Mouse (Mus musculus) yolk sac, embryonic 10.5 days (tissue): ENCODE measurements around the gene Fnbp1l.

Source experiments
- DNase-seq: peaks from one replicate; pipeline ENCODE4 v3.0.0-alpha.2; 2017; ENCODE audit warnings: low spot score

Gene Fnbp1l

DNA sequence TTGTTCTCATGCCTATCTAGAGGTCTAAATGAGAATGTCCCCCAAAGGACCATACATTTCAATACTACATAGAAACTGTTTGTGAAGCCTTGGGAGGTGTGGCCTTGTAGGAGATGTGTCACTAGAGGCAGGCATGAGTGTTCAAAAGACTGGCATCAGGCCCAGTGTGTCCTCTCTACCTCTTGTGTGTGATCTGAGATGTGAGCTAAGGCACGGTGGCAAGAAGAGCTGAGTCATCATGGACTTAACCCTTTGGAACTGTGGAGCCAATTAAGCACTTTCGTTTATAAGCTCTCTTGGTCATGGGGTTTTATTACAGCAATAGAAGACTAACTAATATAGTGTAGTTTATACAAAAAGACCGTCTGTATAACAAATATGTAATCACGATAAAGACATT, 16.3 kb downstream of the Fnbp1l start:
- DNase-seq = no peak

GRCm38 (mm10) chr3:122602370-122602769, 17.1 kb downstream of the Fnbp1l start:
- no peak for DNase-seq

GRCm38 (mm10) chr3:122599291-122599690, 20.2 kb downstream of the Fnbp1l start:
- no peak for DNase-seq

GRCm38 (mm10) chr3:122590804-122591203, 28.7 kb downstream of the Fnbp1l start:
- DNase-seq = no peak

DNA sequence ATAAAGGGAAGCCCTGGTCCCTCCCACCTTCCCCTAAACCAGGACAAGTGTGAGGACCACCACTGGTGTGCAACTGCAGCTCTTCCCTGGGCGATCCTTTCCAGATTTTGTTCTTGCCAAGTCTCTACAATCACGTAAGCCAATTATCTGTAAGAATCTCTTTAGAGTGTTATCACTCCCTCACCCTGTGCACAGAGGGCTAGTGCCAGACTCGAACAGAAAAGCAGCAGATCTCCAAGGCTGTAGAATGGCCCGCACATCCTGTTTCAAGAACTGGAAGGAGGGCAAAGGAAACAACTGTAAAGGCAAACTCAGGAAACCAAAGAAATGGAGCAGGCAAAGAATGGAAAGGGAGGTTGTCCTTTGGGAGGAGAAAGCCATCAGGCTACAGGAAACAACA, 29.2 kb downstream of the Fnbp1l start:
- DNase-seq = peak; percentile 18

GRCm38 (mm10) chr3:122586918-122587641, 32.4 kb downstream of the Fnbp1l start:
- DNase-seq = no peak

DNA sequence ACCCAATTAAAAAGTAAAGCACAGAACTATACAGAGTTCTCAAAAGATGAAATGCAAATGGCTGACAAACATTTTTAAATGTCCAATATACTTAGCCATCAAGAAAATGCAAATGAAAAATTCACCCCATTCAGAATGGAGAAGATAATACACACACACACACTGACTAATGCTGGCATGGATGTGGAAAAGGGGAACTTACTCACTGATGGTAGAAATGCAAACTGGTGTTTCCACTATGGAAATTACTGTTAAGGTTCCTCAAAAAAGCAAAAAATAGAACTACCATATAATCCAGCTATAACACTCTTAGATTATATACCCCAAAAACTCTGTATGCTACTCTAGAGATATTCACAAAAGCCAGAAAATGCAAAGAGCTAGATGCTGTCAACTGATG, 42.2 kb downstream of the Fnbp1l start:
- DNase-seq = no peak

- no peak for DNase-seq
These were observed 44.6 kb downstream of the Fnbp1l start for GRCm38 (mm10) chr3:122574921-122575320.

DNA sequence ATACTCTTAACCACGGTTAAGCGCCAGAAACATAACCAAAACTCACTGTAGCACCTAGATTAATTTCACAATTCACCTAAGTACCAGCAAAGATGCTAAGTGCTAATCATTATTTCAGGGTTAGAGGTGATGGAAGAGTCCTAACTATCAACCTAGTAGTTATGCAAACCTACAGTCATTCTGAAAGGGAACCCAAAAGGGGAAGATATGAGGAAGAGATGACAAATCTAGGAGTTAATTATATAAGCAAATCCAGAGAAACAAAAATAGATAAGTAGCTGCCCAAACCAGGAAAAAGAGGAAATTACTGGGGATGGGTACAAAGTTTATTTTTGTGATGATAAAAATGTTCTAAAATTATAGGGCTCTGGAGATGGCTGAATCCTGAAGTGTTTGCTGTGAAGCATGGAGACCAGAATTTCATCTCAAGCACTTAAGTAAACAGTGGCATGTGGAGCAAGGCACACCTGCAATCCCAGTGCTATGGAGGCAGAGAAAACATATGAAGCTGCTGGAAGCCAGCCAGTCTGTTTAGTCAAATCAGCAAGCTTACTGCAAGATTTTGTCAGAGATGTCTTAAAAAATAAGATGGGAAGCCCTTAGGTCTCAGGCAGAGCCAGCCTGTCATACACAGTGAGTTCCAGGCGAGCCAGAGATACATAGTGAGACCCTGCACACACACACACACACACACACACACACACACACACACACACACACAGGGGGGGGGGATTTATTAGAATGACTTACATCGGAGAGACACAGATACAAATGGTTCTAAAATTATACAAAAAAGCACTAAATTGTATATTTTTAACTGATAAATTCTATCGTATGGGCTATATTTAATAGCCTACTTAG, 45.9 kb downstream of the Fnbp1l start:
- no peak for DNase-seq

GRCm38 (mm10) chr3:122566549-122566948, 53.0 kb downstream of the Fnbp1l start:
- DNase-seq = no peak

DNA sequence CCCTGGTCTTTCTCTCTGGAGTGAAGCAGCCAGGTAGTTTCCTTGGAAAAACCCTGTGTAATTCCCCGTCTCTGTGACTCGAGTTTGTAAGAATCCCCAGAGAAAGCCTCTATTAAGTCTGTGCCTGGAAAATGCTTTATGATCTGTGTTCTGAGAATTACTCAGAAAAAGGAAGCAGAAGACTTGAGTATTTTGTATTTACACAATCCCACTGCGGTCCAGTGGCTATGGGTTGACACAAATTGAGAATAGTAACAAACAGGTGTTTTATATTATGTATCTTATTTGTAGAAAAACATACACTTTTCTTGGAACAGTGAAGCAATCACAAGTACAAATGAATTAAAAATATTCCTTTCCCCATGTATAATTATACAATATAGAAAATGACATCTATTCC, 53.4 kb downstream of the Fnbp1l start:
- DNase-seq = no peak

DNA sequence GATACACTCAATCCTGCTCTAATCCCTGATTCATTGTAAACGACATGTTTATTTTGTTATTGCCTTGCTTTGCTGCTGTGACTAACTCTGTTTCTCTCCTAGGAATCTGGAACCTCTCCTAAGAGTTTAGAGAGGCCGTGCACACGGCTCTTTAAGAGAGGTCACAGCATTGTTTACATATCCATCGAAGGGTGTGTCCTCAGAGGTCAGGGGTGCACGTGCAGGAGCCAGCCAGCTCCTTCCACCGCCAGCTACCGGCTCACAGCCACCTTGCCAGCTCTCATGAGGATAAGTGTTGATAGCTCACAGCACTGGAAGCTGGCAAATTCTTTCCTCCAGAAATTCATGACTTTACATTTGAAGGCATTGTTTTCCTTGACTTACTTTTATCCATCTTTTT, 54.2 kb downstream of the Fnbp1l start:
- peak; percentile 74 for DNase-seq

DNA sequence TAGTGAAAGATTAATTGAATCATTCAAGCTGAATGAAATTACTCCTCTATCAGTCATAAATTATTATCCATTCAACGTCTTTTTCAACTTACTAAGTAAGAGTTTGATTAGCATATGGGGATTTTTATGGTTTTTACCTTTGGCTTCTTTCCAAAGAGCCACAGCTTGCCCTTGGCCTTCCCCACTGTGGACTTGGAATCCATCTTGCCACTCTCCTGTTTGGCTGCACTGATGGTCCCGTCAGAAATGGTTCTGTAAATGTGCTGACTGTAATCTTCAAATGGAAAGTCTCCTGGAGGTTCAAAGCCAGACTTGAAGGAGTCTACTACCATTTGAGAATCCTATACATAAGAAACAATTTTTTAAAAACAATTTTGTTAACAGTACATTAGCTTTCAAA, 61.7 kb downstream of the Fnbp1l start:
- no peak for DNase-seq

- no peak for DNase-seq
These were observed 68.3 kb downstream of the Fnbp1l start for GRCm38 (mm10) chr3:122551174-122551573.

GRCm38 (mm10) chr3:122547469-122547868, 72.0 kb downstream of the Fnbp1l start:
- DNase-seq = no peak

- DNase-seq = no peak
These were observed 74.2 kb downstream of the Fnbp1l start for GRCm38 (mm10) chr3:122545346-122545745.

- DNase-seq = no peak
These were observed 78.6 kb downstream of the Fnbp1l start for GRCm38 (mm10) chr3:122540918-122541317.

- no peak for DNase-seq
These were observed 79.4 kb downstream of the Fnbp1l start for GRCm38 (mm10) chr3:122539961-122540690.

DNA sequence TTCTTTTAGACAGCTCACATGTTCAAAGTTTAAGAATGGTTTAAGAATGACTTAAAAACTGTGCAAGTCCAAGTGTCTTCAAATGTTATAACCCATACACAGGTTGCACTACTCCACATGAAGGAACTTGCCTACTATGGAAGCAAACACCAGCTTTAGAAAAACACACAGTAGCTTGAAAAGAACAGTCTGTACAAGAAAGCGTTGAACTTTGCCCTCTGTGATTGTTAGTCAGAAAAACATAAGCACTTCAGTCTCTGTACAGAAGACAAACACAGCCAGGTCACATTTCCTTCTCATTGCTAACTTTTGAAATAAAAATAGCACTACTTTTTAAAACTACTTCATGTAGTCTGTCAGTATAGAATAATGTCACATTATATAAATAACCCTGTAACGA, 80.7 kb downstream of the Fnbp1l start:
- DNase-seq = no peak

DNA sequence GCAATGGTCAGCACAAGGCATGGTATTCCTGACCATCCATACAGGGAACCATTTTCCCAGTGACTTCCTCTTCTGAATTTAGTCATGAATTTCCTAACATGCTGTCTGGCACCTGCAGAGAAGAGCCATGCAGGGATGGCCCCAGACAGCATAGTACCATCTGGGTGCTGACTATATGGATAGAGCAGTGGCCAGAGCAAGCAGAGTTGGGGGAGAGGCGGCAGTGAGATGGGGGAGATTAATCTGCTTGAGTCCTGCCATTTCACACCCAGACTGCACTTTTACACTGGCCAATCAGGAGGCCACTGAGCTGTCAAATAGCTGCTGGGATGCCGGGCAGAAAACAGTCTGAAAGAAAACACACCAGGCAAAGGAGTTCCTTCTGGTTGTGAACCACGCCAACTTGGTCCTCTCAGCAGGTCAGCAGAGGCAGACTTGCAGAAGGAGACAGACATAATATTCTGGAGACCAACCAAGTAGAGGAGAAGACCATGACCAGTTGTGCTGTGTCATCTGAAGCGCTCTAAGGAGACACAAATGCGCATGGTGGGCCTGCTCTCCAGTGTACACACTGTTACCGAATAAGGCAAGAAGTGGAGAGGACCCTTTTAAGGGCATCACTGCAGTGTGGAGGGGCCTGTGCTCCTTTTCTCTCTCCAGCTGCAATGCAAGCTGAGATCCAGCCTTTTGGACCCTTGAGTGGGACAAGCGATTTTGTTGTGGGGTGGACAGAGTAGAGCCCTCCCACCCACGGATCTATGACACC, 83.4 kb downstream of the Fnbp1l start:
- no peak for DNase-seq

DNA sequence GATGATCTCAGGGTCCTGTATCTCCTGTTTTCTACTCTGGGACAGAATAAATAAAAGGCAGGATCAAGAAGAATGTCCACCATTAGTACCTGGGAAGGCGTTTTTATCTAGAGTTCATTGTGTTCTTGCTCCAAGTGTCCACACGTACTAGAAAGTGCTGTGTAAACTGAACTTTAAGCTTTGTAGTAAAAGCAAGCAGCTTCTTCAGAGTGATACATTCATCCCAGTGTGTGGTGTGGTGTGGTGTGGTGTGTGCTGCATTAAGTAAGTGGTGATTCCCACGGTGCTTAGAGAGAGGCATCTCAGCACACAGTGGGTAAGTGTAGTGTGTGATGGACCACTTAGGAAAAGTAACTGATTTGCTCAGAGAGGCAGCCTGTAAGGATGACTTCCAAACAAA, 91.0 kb downstream of the Fnbp1l start:
- DNase-seq = no peak

DNA sequence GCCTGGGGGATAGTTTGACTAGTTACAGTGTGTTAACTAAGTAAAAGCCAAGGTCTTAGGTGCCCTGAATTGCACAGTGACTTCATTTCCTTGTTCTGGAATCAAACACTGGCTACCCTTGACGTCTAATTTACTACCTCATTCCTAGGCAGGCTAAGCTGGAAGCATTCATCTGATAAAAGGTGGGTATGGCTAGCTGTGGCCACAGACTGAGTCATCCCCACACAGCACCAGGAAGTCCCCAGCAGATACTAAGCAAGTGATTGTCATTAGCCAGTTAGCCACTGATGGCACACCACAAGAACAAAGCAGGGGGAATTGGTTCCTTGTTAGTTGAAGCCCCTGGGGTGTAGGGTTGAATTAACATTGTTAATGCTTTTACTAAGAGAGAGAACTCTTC, 98.2 kb downstream of the Fnbp1l start:
- no peak for DNase-seq
